Mouse (Mus musculus) heart, embryonic 13.5 days (tissue): ENCODE data around the gene Dnase2a. TPM values are rescaled to one million over a fixed set of nuclear protein-coding genes. Genes with fewer than 3 reads are reported as not detected.

Source experiments
- ATAC-seq: fragments of 200-750 bp; cut with Nextera tagmentation; 2 replicates; pipeline ENCODE4 v1.8.0; 2017; ENCODE audit warnings: moderate TSS enrichment; ENCODE audit not compliant: insufficient number of reproducible peaks, low FRiP score, low TSS enrichment; ENCODE audit errors: extremely low read depth
- H3K27ac ChIP-seq: fragments of 300-500 bp; sonication (generic); replicated peaks from 2 replicates; pipeline ENCODE4 v1.5.1; 2015; ENCODE audit warnings: moderate library complexity, mild to moderate bottlenecking, inconsistent platforms
- H3K27me3 ChIP-seq: fragments of 300-500 bp; sonication (generic); replicated peaks from 2 replicates; pipeline ENCODE4 v1.6.1; 2015; ENCODE audit warnings: mild to moderate bottlenecking, inconsistent platforms
- H3K36me3 ChIP-seq: fragments of 300-500 bp; sonication (generic); 2 replicates; pipeline ENCODE4 v1.6.1; 2015; ENCODE audit warnings: mild to moderate bottlenecking, inconsistent platforms
- H3K4me1 ChIP-seq: fragments of 300-500 bp; sonication (generic); 2 replicates; pipeline ENCODE4 v1.6.1; 2015; ENCODE audit warnings: inconsistent platforms
- H3K4me2 ChIP-seq: fragments of 300-500 bp; sonication (generic); 2 replicates; pipeline ENCODE4 v1.6.1; 2015; ENCODE audit warnings: inconsistent platforms, mild to moderate bottlenecking, moderate library complexity
- H3K4me3 ChIP-seq: fragments of 300-500 bp; sonication (generic); 2 replicates; pipeline ENCODE4 v1.5.1; 2015; ENCODE audit warnings: moderate library complexity, mild to moderate bottlenecking, inconsistent platforms
- H3K9ac ChIP-seq: fragments of 300-500 bp; sonication (generic); 2 replicates; pipeline ENCODE4 v1.6.1; 2015; ENCODE audit warnings: inconsistent platforms, mild to moderate bottlenecking, moderate library complexity
- H3K9me3 ChIP-seq: fragments of 300-500 bp; sonication (generic); 2 replicates; pipeline ENCODE4 v1.6.1; 2016; ENCODE audit warnings: inconsistent platforms
- WGBS: fragments of 180-500 bp; shearing (Covaris S2); methylation state at CpG from one replicate; pipeline ENCODE4 v1.1.7; 2015; ENCODE audit warnings: mixed read lengths; 5-methylcytosine and 5-hydroxymethylcytosine counted together
- polyA plus RNA-seq: library from polyadenylated mRNA; unstranded; fragments of >200 nt; fragmentation: Nextera tagmentation; extraction: Ambion mirVana; gene quantifications from 2 replicates; pipeline ENCODE4 v1.2.1, GENCODE M21; 2015

Gene Dnase2a
- polyA plus RNA-seq, 1 experiment from 2014 or later, result 5.3 TPM

DNA sequence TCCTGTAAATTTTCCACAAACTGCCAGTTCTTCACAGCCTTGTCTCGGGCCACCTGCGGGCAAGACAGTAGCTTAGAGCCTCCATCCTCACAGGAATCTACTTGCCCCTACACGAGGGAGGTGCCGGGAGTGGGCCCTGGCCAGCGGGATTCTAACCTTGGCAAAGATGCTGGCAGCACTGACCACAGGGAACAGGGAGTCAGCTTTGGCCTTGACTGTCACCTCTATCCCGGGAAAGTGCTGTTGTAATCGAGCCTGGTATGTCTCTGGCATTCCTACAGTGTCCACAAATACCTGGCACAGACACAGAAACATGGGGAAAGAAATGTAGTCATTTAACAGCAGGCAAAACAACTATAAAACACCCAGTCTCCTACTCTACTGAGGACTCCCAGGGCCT lies 51.5 kb downstream of the Dnase2a start:
- H3K27ac ChIP-seq, result no peak overlapping the region
- no peak overlapping the region for H3K9ac ChIP-seq
- H3K4me1 ChIP-seq, result peaks cover 2% of the 10 kb centered on the region
- H3K4me3 ChIP-seq, result no peak overlapping the region
- WGBS, result 75% methylated on average over 7 of the region's 7 CpGs
- ATAC-seq, result no peak
- H3K27me3 ChIP-seq, result no peaks in the 10 kb centered on the region
- no peak overlapping the region for H3K4me2 ChIP-seq
- H3K9me3 ChIP-seq, result no peaks in the 10 kb centered on the region
- peaks cover 61% of the 10 kb centered on the region for H3K36me3 ChIP-seq

DNA sequence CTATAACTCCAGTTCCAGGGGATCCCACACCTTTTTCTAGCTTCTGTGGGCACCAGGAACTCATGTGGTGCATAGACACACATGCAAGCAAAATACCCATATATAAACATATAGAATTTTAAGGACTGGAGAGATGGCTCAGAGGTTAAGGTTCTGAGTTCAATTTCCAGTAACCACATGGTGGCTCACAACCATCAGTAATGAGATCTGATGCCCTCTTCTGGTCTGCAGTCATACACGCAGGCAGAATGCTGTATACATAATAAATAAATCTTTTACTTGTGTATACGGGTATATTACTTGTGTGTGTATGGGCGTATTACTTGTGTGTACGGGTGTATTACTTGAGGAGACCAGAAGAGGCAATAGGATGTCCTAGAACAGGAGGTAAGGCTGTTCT lies 55.6 kb downstream of the Dnase2a start:
- Histone ChIP-seq H3K9ac (no peak overlapping the region), H3K4me3 (no peak overlapping the region), H3K9me3 (no peaks in the 10 kb centered on the region), H3K27me3 (no peaks in the 10 kb centered on the region), H3K4me1 (peaks cover 35% of the 10 kb centered on the region), H3K36me3 (peaks cover 29% of the 10 kb centered on the region), H3K27ac (no peak overlapping the region), H3K4me2 (no peak overlapping the region)
- ATAC-seq, result no peak
- 85% methylated on average over 4 of the region's 4 CpGs for WGBS

DNA sequence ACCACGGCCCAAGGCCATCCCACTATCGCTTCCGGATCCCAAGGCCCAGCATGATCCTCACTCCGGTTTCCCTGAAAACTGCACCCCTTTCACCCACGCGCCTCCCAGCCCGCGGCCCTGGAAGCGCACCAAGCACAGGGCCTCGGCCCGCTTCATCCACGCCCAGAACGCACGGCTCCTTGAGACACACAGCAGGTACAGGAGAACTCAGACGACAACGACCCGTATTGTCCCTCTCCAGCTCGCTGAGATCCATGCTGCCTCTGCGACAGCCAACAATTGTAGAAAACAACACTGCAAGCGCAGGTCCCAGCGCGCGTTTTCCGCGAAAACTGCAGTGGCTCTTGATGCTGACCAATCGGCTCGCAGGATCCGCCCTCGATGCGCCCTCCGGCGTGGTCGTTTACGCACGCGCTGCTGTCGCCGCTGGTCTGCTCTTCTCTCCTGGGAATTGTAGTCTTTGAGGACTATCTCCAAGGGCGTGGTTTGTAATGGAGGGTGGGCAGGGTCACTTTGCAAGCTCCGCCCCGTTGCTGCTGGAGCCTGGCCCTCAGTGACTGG lies 57.5 kb downstream of the Dnase2a start:
- WGBS, result under 1% methylated on average over 41 of the region's 41 CpGs
- Histone ChIP-seq H3K4me2 (peak overlapping the region; percentile 99), H3K27ac (peak overlapping the region; percentile 82), H3K36me3 (peaks cover 20% of the 10 kb centered on the region), H3K4me3 (peak overlapping the region; percentile 76), H3K9me3 (no peaks in the 10 kb centered on the region), H3K4me1 (peaks cover 41% of the 10 kb centered on the region), H3K27me3 (no peaks in the 10 kb centered on the region), H3K9ac (peak overlapping the region; percentile 87)
- ATAC-seq, result peak; percentile 79

DNA sequence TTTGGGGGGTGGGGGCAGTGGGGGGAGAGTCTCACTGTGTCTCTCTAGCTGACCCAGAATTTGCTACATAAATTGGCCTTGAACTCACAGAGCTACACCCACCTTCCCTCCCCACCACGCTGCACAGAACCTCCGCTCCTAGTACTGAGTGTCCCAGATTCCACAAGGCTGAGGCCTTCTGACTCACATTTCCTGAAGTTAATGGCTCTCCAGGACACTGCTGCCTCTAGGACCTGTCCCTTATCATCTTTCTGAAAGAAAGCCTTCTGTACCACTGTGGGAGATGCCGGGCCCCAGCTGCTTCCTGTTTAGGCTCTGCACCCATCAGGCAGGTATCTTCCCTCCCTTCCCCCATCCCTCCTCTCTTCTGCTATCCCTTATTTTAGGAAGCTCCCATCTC lies 58.2 kb downstream of the Dnase2a start:
- Histone ChIP-seq H3K27me3 (no peaks in the 10 kb centered on the region), H3K4me2 (peak overlapping the region; percentile 99), H3K36me3 (peaks cover 23% of the 10 kb centered on the region), H3K9me3 (no peaks in the 10 kb centered on the region), H3K27ac (peak overlapping the region; percentile 64), H3K9ac (0 out of 2 replicates have a peak overlapping the region, but pooled peaks have one; percentile 50), H3K4me3 (peak overlapping the region; percentile 76), H3K4me1 (peaks cover 47% of the 10 kb centered on the region)
- 28% methylated on average over 3 of the region's 3 CpGs for WGBS
- no peak for ATAC-seq

DNA sequence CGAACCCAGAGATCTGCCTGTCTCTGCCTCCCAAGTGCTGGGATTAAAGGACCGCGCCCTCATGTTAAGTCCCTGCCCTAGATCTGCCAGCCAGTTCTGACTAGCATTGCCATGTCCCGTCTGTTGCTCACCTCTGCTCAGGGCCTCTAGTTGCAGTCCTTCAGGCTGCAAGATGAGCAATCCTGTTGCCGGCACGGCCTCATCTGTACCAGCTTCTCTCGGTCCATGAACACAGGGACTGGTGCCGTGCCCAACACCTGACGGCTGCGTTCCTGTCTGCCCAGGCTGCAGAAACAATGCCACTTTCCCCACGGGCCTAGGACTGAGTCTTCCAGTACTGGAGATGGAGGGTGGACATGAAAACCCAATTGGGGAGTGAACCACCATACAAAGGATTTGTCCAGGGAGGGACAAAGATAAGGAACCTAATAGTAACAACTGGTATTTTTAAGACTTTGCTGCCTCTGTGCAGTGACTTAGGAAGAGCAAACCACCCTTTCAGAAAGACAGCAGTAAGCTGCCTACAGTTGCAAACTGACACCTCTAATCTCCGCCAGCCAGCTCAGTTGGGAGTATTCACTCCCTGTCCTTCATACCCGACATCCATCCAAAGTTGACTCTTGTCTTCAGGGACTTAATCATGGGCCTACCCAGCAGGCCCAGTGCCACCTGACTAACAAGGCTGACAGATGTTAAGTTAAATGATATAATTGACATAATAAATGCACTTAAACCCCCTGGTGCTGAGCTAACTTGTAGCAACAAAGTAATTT lies 59.4 kb downstream of the Dnase2a start:
- Histone ChIP-seq H3K9me3 (no peaks in the 10 kb centered on the region), H3K4me1 (peaks cover 47% of the 10 kb centered on the region), H3K27ac (peak overlapping the region; percentile 88), H3K4me2 (peak overlapping the region; percentile 99), H3K27me3 (no peaks in the 10 kb centered on the region), H3K36me3 (peaks cover 30% of the 10 kb centered on the region), H3K9ac (peak overlapping the region; percentile 90), H3K4me3 (peak overlapping the region; percentile 67; the same call in 1 of the 2 replicates)
- ATAC-seq, result no peak
- WGBS, result 86% methylated on average over 13 of the region's 13 CpGs

DNA sequence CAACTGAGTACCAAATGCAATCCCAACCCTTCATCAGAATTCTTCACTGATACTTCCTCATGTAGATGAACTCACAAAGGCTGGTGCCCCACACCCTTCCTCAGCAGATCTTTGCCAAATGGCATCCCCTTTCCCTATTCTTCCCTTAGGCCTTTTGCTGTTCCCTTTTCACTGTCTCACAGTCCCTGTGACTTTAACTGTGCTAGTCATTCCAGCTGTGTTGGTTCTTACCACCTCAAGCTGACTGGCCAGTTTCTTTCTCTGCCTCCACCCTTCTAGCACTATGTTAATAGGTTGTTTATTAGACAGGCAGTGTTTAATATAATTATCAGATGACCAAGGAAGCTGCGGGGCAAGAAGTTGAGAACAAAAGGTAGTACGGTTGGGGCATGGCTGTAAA lies 60.3 kb downstream of the Dnase2a start:
- no peaks in the 10 kb centered on the region for H3K9me3 ChIP-seq
- H3K27ac ChIP-seq, result peak overlapping the region; percentile 88
- 24% methylated on average over 2 of the region's 2 CpGs for WGBS
- peaks cover 35% of the 10 kb centered on the region for H3K36me3 ChIP-seq
- peaks cover 47% of the 10 kb centered on the region for H3K4me1 ChIP-seq
- H3K4me2 ChIP-seq, result peak overlapping the region; percentile 99
- H3K4me3 ChIP-seq, result peak overlapping the region; percentile 67
- peak overlapping the region; percentile 90 for H3K9ac ChIP-seq
- no peaks in the 10 kb centered on the region for H3K27me3 ChIP-seq
- ATAC-seq, result no peak

DNA sequence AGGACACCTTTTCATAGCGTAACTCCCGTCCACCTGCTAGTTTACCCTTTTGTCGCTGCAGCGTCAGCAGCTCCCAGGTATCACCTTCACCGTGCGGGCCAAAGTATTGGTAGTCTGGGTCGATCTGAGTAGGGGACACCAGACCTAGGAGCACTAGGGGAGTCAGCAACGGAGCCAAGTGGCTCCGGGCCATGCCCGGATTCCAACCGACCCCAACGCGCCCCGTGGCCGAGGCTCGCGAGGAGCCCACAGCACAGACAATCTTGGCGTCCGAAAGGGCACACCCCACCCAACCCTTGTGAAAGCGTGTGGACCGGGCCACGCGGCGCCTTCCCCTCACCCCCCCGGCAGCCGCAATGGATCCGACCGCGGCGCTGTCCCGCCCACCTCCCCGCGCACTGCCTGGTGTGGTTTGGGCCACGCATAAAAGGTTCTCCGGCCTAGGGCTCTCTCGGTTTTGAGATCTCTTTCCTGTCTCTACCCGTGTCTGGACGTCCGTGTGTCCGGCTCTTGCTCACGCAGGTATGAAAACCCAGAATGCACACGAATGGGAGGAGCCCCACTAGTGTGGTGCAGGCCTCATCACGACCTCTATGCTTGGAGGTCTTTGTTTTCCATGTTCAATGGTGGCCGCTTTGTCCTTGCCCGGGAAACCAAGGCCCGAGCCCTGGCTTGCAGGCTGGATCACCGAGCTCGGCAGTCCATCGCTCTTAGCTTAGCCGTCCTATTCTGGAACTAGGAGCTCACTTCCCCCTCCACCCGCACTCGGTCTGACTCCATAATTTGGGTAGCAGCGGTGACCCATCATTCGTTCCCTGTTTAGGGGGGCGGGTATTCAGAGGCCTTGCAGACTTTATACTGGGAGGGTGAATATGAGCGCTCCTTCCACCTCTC lies 61.1 kb downstream of the Dnase2a start, which contains the start of the genes Gm49661, Prdx2 and Rnaseh2a:
Gm49661 (minus strand) TSS at position 193 of the 894 bp plus-strand sequence.
Prdx2 (plus strand) TSS at position 347 of the 894 bp plus-strand sequence.
Rnaseh2a (minus strand) TSS at position 527 of the 894 bp plus-strand sequence.
- Histone ChIP-seq H3K9me3 (no peaks in the 10 kb centered on the region), H3K9ac (peak within 1 kb of the TSS; percentile 90), H3K4me3 (peak within 1 kb of the TSS; percentile 67), H3K4me1 (peaks cover 48% of the 10 kb centered on the region), H3K27ac (peak within 1 kb of the TSS; percentile 88), H3K27me3 (no peaks in the 10 kb centered on the region), H3K36me3 (peaks cover 39% of the 10 kb centered on the region), H3K4me2 (peak within 1 kb of the TSS; percentile 99)
- ATAC-seq, result peak; percentile 70
- WGBS, result under 1% methylated on average over 56 of the region's 56 CpGs

DNA sequence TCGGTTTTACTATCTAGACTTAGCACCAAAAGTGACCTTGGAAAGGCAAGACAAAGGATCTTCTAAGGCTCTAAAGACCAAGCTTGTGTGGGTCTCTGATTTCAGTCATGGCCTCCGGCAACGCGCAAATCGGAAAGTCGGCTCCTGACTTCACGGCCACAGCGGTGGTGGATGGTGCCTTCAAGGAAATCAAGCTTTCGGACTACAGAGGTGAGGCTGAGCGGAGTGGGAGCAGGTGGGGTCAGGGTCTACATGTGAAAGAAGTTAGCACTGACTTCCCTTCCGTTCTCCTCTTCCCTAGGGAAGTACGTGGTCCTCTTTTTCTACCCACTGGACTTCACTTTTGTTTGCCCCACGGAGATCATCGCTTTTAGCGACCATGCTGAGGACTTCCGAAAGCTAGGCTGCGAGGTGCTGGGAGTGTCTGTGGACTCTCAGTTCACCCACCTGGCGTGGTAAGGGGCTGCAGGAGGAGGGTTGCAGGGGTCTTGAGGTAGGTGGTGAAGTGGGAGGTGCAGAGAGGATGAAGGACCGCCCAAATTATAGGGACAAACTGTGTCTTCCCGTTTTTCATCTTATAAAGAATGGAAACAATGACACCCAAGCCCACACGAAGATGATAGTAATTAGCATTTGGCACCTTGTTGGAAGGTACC lies 61.9 kb downstream of the Dnase2a start:
- 9% methylated on average over 21 of the region's 21 CpGs for WGBS
- Histone ChIP-seq H3K9me3 (no peaks in the 10 kb centered on the region), H3K4me2 (peak overlapping the region; percentile 99), H3K9ac (peak overlapping the region; percentile 90), H3K36me3 (peaks cover 47% of the 10 kb centered on the region), H3K4me1 (peaks cover 50% of the 10 kb centered on the region), H3K27ac (peak overlapping the region; percentile 88), H3K4me3 (peak overlapping the region; percentile 67), H3K27me3 (no peaks in the 10 kb centered on the region)
- ATAC-seq, result no peak

DNA sequence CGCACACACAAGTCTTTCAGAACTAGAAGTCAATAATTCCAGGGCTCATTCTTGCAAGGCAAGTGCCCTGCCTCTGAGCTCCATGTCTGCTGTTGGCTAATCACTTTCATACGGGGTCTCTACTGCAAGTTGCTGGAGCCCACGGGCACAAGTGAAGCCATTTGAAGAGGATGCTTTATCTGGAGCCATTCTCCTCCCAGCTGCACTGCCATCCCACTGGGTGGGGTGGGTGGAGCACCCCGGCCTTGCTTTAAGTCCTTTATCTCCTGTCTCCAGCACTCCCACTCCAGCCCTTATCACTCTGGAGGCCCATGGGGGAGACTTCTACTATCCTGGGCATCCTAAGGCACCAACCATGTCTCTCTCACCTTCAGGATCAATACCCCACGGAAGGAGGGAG lies 62.6 kb downstream of the Dnase2a start:
- H3K27me3 ChIP-seq, result no peaks in the 10 kb centered on the region
- H3K27ac ChIP-seq, result peak overlapping the region; percentile 88
- H3K9me3 ChIP-seq, result no peaks in the 10 kb centered on the region
- peak overlapping the region; percentile 99 for H3K4me2 ChIP-seq
- peak; percentile 61 for ATAC-seq
- H3K36me3 ChIP-seq, result peaks cover 49% of the 10 kb centered on the region
- peak overlapping the region; percentile 67 for H3K4me3 ChIP-seq
- H3K4me1 ChIP-seq, result peaks cover 51% of the 10 kb centered on the region
- 32% methylated on average over 5 of the region's 5 CpGs for WGBS
- peak overlapping the region; percentile 90 for H3K9ac ChIP-seq
